Mouse (Mus musculus) midbrain, embryonic 14.5 days (tissue): ENCODE results near the gene Strap. TPM values are rescaled to one million over a fixed set of nuclear protein-coding genes. Genes with fewer than 3 reads are reported as not detected.

ENCODE experiments used
- ATAC-seq: fragments of 200-750 bp; cut with Nextera tagmentation; 2 replicates; pipeline ENCODE4 v1.8.0; 2017; ENCODE audit warnings: moderate number of reproducible peaks, moderate library complexity; ENCODE audit not compliant: low FRiP score, low TSS enrichment
- DNase-seq: peaks from one replicate; pipeline ENCODE4 v3.0.0-alpha.2; 2015
- H3K27ac ChIP-seq: fragments of 300-500 bp; sonication (generic); replicated peaks from 2 replicates; pipeline ENCODE4 v1.5.1; 2014; ENCODE audit warnings: mild to moderate bottlenecking, low read depth, low read length, moderate library complexity
- H3K27me3 ChIP-seq: fragments of 300-500 bp; sonication (generic); 2 replicates; pipeline ENCODE4 v1.6.1; 2014; ENCODE audit warnings: low read length, control low read depth, mixed read lengths; ENCODE audit not compliant: control insufficient read depth, insufficient read depth
- H3K36me3 ChIP-seq: fragments of 300-500 bp; sonication (generic); 2 replicates; pipeline ENCODE4 v1.6.1; 2014; ENCODE audit warnings: low read length, control low read depth; ENCODE audit not compliant: control insufficient read depth, insufficient read depth
- H3K4me1 ChIP-seq: fragments of 300-500 bp; sonication (generic); 2 replicates; pipeline ENCODE4 v1.6.1; 2014; ENCODE audit warnings: mild to moderate bottlenecking, antibody characterized with exemption, low read length, control low read depth; ENCODE audit not compliant: control insufficient read depth, insufficient read depth
- H3K4me2 ChIP-seq: fragments of 300-500 bp; sonication (generic); 2 replicates; pipeline ENCODE4 v1.6.1; 2014; ENCODE audit warnings: mild to moderate bottlenecking, low read length, moderate library complexity
- H3K4me3 ChIP-seq: fragments of 300-500 bp; sonication (generic); replicated peaks from 2 replicates; pipeline ENCODE4 v1.5.1; 2014; ENCODE audit warnings: low read depth, low read length
- H3K9ac ChIP-seq: fragments of 300-500 bp; sonication (generic); replicated peaks from 2 replicates; pipeline ENCODE4 v1.6.1; 2014; ENCODE audit warnings: mild to moderate bottlenecking, low read length, moderate library complexity
- H3K9me3 ChIP-seq: fragments of 300-500 bp; sonication (generic); 2 replicates; pipeline ENCODE4 v1.6.1; 2016; ENCODE audit warnings: low read length, control low read depth, mixed read lengths; ENCODE audit not compliant: control insufficient read depth
- WGBS: fragments of 180-500 bp; shearing (Covaris S2); extraction: QIAGEN DNeasy Blood & Tissue Kit; methylation state at CpG from one replicate; pipeline ENCODE4 v1.1.7; 2014; 5-methylcytosine and 5-hydroxymethylcytosine counted together
- polyA plus RNA-seq: library from polyadenylated mRNA; unstranded; fragments of >200 nt; fragmentation: Nextera tagmentation; extraction: Ambion mirVana; gene quantifications from 2 replicates; pipeline ENCODE4 v1.2.1, GENCODE M21; 2014

Strap gene
- polyA plus RNA-seq, 1 experiment from 2014 or later, result 203 TPM

- no peak overlapping the region for H3K27ac ChIP-seq
- WGBS, result 14% methylated on average over 7 of the region's 7 CpGs
- H3K4me2 ChIP-seq, result no peak overlapping the region
- H3K36me3 ChIP-seq, result no peaks in the 10 kb centered on the region
- DNase-seq (peak; percentile 30), ATAC-seq (no peak)
- H3K4me3 ChIP-seq, result no peak overlapping the region
- H3K27me3 ChIP-seq, result no peaks in the 10 kb centered on the region
- H3K4me1 ChIP-seq, result peaks cover 5% of the 10 kb centered on the region
- no peak overlapping the region; the same call in 1 of the 2 replicates for H3K9ac ChIP-seq
- H3K9me3 ChIP-seq, result no peaks in the 10 kb centered on the region
Measured at GRCm38 (mm10) chr6:137712654-137713309, 22.1 kb upstream of the Strap start.

GRCm38 (mm10) chr6:137713310-137713664, 21.6 kb upstream of the Strap start:
- 49% methylated on average over 3 of the region's 3 CpGs for WGBS
- H3K27me3 ChIP-seq, result no peaks in the 10 kb centered on the region
- ATAC-seq (no peak), DNase-seq (no peak)
- no peaks in the 10 kb centered on the region for H3K36me3 ChIP-seq
- H3K27ac ChIP-seq, result no peak overlapping the region
- no peak overlapping the region for H3K9ac ChIP-seq
- H3K4me2 ChIP-seq, result no peak overlapping the region
- no peak overlapping the region for H3K4me3 ChIP-seq
- H3K9me3 ChIP-seq, result no peaks in the 10 kb centered on the region
- H3K4me1 ChIP-seq, result peaks cover 5% of the 10 kb centered on the region

- Histone ChIP-seq H3K9ac (no peak overlapping the region), H3K36me3 (no peaks in the 10 kb centered on the region), H3K4me1 (peaks cover 5% of the 10 kb centered on the region), H3K4me2 (no peak overlapping the region), H3K27ac (no peak overlapping the region), H3K27me3 (no peaks in the 10 kb centered on the region), H3K9me3 (no peaks in the 10 kb centered on the region), H3K4me3 (no peak overlapping the region)
- WGBS, result 68% methylated on average over 5 of the region's 5 CpGs
- DNase-seq (no peak), ATAC-seq (no peak)
Measured at GRCm38 (mm10) chr6:137716802-137717201, 18.1 kb upstream of the Strap start.

- H3K27ac ChIP-seq, result no peak overlapping the region
- H3K9me3 ChIP-seq, result no peaks in the 10 kb centered on the region
- no peak overlapping the region for H3K4me2 ChIP-seq
- ATAC-seq, result no peak
- H3K36me3 ChIP-seq, result no peaks in the 10 kb centered on the region
- 92% methylated on average over 15 of the region's 15 CpGs for WGBS
- no peaks in the 10 kb centered on the region for H3K27me3 ChIP-seq
- no peaks in the 10 kb centered on the region for H3K4me1 ChIP-seq
- no peak for DNase-seq
- no peak overlapping the region for H3K4me3 ChIP-seq
- H3K9ac ChIP-seq, result no peak overlapping the region
Measured at GRCm38 (mm10) chr6:137722220-137722931, 12.5 kb upstream of the Strap start.

GRCm38 (mm10) chr6:137723898-137724297, 11.0 kb upstream of the Strap start:
- H3K27ac ChIP-seq, result no peak overlapping the region
- H3K4me2 ChIP-seq, result no peak overlapping the region
- H3K9me3 ChIP-seq, result no peaks in the 10 kb centered on the region
- no peak for ATAC-seq
- DNase-seq, result peak; percentile 91
- no peak overlapping the region for H3K9ac ChIP-seq
- no peak overlapping the region for H3K4me3 ChIP-seq
- no peaks in the 10 kb centered on the region for H3K27me3 ChIP-seq
- H3K4me1 ChIP-seq, result no peaks in the 10 kb centered on the region
- no peaks in the 10 kb centered on the region for H3K36me3 ChIP-seq
- WGBS, result 5% methylated on average over 4 of the region's 4 CpGs

- peak overlapping the region; percentile 98 for H3K4me3 ChIP-seq
- H3K9ac ChIP-seq, result peak overlapping the region; percentile 94
- no peaks in the 10 kb centered on the region for H3K27me3 ChIP-seq
- H3K36me3 ChIP-seq, result peaks cover 9% of the 10 kb centered on the region
- no peaks in the 10 kb centered on the region for H3K9me3 ChIP-seq
- H3K4me1 ChIP-seq, result peaks cover 10% of the 10 kb centered on the region
- 9% methylated on average over 7 of the region's 7 CpGs for WGBS
- peak overlapping the region; percentile 57 for H3K4me2 ChIP-seq
- peak overlapping the region; percentile 68 for H3K27ac ChIP-seq
- DNase-seq, result no peak
- peak; percentile 15 for ATAC-seq
Measured at GRCm38 (mm10) chr6:137734460-137734845, 425 bp upstream of the Strap start.

GRCm38 (mm10) chr6:137735671-137736238, 877 bp downstream of the Strap start:
- H3K4me3 ChIP-seq, result peak overlapping the region; percentile 98
- H3K36me3 ChIP-seq, result peaks cover 22% of the 10 kb centered on the region
- no peak for DNase-seq
- H3K27me3 ChIP-seq, result no peaks in the 10 kb centered on the region
- H3K4me2 ChIP-seq, result peak overlapping the region; percentile 90
- H3K4me1 ChIP-seq, result peaks cover 10% of the 10 kb centered on the region
- peak overlapping the region; percentile 94 for H3K9ac ChIP-seq
- WGBS, result 11% methylated on average over 17 of the region's 17 CpGs
- ATAC-seq, result no peak
- H3K9me3 ChIP-seq, result no peaks in the 10 kb centered on the region
- peak overlapping the region; percentile 89 for H3K27ac ChIP-seq

- Histone ChIP-seq H3K4me2 (no peak overlapping the region), H3K9ac (no peak overlapping the region), H3K9me3 (no peaks in the 10 kb centered on the region), H3K36me3 (peaks cover 71% of the 10 kb centered on the region), H3K27me3 (no peaks in the 10 kb centered on the region), H3K27ac (no peak overlapping the region), H3K4me3 (no peak overlapping the region), H3K4me1 (peaks cover 8% of the 10 kb centered on the region)
- DNase-seq (no peak), ATAC-seq (no peak)
- 96% methylated on average over 2 of the region's 2 CpGs for WGBS
Measured at GRCm38 (mm10) chr6:137740972-137741371, 6.1 kb downstream of the Strap start.

GRCm38 (mm10) chr6:137744700-137745099, 9.8 kb downstream of the Strap start:
- no peak for ATAC-seq
- no peak overlapping the region for H3K4me2 ChIP-seq

More at GRCm38 (mm10) chr6:137744700-137745099, 9.8 kb downstream of the Strap start:
- Histone ChIP-seq H3K9me3 (no peaks in the 10 kb centered on the region), H3K36me3 (peaks cover 91% of the 10 kb centered on the region), H3K27me3 (no peaks in the 10 kb centered on the region), H3K27ac (no peak overlapping the region), H3K4me1 (no peaks in the 10 kb centered on the region), H3K4me3 (no peak overlapping the region), H3K9ac (no peak overlapping the region)
- no peak for DNase-seq
- 95% methylated on average over 4 of the region's 4 CpGs for WGBS
